Mouse (Mus musculus): ENCODE results near the gene Stac2.

The Stac2 gene

DNA sequence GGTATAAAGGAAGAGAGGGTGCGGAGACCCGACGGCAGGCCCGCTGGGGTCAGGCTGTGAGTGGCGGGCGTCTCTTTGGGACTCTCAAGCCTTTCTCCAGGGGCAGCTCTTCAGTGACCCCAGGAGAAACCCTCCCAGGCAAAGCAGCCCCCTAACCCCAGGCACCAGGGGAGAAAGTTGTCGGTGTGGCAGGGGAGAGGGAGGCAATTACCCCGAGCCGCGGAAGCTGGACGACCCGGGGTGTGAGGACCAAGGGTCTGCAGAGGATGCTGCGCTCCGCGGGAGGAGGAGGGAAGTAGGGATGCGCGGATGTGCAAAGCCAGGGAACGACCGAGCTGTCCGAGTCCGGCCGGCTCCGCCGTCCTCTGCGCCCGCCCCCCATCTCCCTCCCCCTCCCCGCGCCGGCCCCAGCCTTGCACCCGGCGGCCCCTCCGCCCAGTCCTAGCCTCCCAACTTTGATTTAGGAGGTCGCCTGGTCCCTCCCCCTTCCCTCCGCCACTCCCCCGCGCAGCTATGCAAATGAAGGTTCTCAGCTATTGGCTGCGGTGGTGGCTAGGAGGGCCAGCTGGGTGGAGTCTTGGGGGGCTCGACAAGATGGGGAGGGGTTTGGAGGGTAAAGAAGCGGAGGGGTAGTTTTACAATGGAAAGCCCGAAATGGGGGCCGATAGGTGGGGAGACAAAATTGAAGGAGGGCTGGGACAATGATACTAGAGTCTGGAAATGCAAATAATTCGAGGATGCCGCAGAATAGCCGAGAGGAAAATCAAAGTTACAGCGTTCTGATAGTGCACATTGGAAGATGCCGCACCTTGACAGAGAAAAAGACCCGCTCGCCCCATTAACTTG lies at the start of gene Stac2:
Gene Stac2, minus strand, starts transcription at position 474 of the 846 bp plus-strand sequence.
- DNase-seq (ENCODE audit: low read depth, low spot score) = peak; percentile 43

DNA sequence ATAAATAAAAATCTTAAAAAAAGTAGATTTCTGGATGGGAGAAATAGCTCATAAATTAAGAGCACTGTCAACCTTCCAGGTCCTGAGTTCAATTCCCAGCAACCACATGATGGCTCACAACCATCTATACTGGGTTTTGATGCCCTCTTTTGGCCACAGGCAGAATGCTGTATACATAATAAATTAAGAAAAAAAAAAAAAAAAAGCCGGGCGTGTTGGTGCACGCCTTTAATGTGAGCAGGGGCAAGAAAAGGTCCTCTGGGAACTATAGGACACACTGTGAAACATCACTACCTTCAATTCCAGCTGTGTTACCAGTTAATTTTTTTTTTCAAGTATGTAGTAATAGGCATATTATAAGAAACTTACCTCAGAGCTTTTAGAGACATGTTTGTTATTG lies 48.1 kb upstream of the Stac2 start:
- DNase-seq (ENCODE audit: low read depth, low spot score) = no peak

DNA sequence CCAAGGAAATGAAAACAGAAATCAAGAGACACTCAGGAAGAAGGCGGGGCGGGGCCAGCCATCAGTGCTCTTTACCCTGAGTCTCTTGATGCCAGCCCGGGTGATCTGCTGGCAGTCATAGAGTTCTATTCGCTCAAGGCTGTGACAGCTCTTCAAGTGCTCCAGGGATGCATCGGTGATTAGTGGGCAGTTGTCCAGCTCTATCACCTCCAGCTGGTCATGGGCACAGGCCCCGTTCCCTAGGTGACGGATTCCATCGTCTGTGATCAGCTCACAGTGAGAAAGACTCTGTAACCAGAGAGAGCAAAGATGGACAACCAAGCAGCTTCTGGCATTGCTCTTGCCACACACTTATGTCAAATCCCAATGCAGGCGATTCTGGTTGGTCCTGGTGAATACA lies 37.3 kb upstream of the Stac2 start:
- no peak for DNase-seq (ENCODE audit: low read depth, low spot score)

DNA sequence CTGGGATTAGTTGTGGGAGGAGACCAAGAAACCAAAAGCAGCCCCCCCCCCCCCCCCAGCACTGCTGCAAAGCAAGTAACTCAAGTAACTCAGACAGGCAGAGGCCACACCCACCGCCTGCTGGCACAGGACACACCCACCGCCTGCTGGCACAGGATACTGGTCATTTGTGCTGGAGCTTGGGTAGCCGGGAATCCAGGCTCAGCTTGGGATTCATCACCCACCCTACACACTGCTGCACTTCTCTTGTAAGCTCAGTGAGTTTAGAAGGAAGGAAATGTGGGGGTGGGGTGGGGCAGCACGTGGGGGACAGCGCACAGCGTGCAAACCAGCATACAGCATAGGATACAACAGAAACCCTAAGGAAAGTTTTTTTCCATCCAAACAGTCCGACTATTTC lies 35.0 kb upstream of the Stac2 start:
- no peak for DNase-seq (ENCODE audit: low read depth, low spot score)

DNA sequence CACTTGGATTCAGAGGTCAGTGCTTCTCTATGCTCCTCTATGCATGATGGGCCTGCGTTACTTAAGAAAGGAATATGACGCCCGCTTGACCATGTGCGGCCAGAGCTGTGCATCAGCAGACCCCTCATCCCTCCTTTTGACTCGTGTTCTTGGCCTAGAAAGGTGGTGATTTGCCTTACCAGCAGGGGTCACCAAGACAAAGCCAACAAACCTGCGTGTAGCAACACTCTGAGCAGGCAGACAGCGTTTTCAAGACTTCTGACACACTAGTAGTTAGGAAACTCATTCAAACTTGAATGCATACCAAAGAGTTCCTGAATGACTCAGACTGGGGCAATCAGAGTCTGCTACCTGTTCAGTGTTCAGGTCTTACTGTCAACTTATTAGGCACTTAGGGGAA lies 33.3 kb upstream of the Stac2 start:
- DNase-seq (ENCODE audit: low read depth, low spot score) = no peak

DNA sequence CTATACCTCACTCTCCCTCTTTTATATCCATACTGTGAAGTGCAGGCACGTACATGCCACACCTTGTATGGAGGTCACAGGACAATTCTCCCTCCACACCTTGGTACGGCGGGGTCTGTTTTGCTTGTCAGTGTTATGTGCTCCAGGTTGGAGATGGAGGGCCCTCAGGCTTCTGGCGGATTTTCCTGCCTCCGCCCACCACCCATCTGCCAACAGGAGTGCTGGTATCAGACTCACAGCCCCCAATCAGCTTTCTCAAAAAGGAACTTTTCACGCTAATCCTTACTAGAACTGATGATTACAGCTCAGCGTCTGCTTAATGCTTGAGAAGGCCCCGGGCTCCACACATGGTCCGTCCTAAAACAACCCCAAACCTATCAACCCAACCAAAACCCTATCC lies 32.9 kb upstream of the Stac2 start:
- DNase-seq (ENCODE audit: low read depth, low spot score) = no peak

DNA sequence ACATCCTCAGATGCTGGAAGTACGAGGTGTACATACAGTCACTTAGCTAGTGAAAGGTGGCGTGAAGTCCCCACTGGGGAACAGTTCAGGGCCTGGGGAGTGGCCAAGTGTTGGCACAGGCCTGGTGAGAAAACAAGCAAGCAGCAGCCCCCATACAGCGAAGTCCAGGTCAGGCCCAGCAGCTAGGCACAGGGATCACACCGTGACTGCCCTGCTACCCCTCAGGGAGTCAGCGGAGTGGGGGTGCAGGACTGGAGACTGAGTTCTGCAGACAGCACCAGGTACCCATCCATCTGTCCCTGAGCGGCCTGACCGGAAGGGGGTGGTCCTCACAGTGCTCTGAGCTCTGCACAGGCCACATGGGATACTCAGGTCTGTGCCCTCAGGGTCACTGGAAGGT lies 29.5 kb upstream of the Stac2 start:
- no peak for DNase-seq (ENCODE audit: low read depth, low spot score)

DNA sequence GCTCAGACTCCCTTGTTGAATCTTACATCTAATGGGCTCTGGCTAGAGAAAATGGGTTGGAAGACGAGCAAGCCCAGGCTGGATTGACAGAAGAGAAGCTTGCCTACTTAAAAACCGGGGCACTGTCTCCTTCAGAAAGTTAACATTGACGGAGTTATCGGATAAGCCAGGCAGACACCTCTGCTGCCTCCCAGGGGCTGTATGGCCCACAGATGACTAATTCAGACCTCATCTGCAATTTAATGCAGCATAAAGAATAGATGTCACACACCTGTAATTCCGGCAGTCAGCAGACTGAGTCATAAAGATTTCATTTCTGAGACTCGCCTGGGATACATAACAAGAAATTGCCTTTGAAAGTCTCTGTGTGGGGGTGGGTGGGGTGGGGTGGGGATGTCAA lies 27.2 kb upstream of the Stac2 start:
- DNase-seq (ENCODE audit: low read depth, low spot score) = no peak

DNA sequence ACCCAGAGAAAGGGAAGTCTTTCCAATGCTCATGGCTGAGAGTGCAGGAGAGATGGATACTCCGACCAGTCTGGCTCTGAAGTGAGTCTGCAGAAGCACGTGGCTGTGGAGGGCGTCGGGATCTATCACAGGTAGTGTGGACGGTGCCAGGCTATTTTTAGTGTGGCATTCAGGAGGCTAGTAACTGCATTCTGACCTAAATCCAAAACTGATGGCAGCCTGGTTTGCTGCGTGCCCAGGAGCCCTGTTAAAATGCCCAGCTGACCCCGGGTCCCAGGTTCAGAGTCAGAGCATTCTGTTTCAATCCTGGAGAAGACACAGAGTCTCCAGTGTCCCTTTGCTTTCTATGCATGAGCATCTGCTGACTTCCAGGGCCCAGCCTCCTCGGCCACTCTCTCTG lies 23.8 kb upstream of the Stac2 start:
- no peak for DNase-seq (ENCODE audit: low read depth, low spot score)

DNA sequence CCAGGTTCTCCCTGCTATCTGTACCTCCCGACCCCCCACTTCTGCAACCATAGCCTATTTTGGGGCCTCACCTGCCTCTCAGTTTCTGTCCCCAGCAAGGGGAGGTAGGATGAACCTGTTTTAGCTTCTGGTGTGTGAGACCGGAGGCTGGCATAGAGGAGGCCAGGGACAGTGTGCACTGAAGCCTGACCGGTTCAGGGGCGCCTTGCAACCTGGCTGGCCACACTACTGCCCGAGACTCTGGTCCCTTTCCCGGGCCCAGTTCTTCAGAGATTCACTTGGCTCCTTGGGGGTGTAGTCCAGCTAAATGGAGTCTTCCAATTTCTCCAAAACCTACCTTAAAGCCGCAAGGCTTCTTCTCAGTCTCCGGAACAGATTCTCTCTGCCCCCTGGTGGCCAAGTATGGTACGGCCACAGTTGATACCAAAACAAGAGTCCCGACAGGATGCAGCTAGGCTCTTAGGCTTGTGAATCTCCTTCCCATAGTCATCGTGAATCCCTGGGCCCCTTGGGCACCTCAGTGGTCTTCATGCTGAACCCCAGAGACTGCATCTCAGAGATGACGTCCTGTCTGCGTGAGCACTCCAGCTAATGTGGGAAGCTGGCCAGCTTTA lies 22.0 kb upstream of the Stac2 start:
- peak; percentile 81 for DNase-seq (ENCODE audit: low read depth, low spot score)

DNA sequence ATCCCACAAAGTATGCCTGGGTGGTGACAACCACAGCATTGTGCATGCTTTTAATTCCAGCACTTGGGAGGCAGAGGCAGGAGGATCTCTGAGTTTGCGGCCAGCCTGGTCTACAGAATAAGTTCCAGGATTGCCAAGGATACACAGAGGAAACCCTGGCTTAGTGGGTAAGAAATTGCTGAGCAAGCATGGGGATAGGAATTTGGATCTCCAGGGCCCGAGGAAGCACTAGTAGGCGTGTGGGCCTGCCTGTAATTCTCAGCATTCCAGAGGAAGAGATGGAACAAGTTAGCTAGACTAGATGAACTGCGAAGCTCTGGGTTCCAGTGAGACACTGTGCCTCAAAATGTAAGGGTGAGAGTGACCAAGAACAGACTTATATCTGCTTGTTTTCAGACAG lies 20.2 kb upstream of the Stac2 start:
- DNase-seq (ENCODE audit: low read depth, low spot score) = no peak

DNA sequence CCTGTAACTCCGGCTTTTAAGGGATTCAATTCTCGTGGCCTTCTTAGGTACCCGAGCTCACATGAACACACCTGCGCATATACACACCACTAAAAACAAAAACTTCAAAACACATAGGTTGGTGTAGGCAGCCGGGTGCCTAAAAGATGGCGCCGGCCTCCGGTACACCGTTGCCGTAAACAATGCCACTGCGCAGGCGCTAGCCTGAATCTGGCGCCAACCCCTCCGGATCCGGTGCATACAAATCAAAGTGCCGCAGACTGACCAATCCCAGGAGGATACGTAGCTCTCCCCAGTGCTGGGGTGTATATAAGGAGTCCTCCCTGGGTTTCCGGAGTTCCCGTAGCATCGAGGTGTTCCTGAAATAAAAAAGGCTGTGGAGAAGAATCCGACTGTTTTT lies 14.0 kb upstream of the Stac2 start:
- DNase-seq (ENCODE audit: low read depth, low spot score) = no peak

DNA sequence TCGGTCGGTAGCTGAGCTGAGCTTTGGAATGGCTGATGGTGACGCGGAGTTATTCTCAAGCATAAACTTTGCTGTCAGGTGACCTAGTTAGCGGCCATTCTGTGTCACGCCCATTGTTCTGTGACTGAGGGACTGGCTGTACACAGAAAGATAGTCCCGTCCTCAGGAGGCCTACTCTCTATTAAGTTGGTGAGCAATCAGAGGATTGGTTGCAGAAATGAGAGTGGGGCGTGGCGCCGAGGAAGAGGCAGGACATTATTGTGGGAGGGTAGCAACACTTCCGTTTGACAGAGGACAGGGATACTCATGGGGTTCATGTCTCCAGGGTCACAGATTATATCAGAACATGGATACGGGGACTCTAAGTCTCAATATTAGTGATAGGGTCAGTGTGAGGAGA lies 12.9 kb upstream of the Stac2 start:
- DNase-seq (ENCODE audit: low read depth, low spot score) = no peak

DNA sequence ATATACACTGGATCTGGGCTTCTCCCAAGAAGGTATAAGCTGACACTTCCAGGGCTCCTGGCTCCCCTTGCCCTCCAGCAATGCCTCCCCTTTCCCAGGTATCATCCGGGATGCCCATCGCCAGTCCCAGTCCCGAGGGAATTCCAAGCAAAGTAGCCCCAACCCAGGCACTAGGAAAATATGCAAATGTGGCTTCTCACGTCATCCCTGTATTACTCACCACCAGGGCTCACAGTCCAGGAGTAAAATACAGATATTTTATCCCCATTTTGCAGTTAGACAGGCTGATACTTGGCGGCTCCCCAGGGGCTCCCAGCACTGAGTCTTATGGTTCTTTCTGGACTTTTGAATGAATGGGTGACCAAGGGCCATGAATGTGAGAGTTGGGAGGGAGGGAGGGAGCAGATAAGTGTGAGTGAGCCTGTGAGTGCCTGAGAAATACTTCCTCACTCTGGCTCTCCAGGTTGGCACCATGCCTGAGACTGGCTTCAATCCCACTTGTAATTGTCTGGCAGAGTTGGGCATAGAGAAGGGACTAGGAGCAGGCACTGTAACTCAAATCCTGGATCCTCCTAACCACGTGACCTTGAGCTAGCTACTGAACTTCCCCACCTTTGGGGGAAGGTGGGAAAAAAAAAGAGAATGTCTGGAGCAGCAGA lies 8.8 kb upstream of the Stac2 start:
- DNase-seq (ENCODE audit: low read depth, low spot score) = no peak

DNA sequence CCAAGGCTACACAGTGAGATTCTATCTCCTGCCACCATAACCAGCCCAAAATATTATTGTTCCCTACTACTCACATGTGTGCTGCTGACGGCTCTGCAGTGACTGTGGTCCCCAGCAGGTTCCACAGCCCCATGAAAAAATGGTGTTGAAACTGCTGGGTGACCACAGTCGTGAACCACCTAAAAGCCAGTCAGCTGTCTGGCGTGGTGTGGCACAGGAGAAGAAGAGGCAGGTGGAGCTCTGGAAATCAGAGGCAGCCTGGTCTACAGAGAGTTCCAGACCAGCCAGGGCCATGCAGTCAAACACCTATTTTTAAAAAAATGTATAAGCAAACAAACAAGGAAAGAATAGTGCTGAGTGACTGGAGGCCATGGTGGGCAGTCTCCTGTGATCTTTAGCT lies 8.2 kb upstream of the Stac2 start:
- no peak for DNase-seq (ENCODE audit: low read depth, low spot score)

DNA sequence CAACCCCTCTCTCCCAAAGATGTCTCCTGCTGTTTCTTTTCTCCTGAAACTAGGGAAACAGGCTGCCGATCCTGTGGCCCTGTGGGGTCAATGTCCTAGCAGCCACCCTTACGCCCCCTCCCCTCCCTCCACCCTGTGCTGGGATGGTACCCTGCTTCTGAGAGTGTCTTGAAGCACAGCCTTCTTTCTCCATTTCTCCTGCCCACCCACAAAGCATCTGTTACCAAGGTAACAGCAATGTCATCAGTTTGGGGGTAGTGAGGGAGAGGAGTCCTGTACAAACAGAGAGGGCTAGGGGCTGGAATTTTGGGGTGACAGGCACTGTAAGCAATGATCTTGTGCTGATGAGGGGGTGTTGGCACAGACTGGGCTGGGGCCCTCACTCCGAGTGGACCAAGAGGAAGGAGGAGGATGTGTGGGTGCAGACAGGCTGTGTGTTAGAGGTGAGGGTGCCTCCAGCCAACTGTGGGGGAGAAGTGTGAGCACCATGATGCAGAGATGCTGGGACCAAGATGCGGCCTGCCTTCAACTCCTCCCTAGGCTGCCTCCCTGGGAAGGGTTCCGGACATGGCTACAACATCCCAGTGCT lies 6.9 kb upstream of the Stac2 start:
- no peak for DNase-seq (ENCODE audit: low read depth, low spot score)

DNA sequence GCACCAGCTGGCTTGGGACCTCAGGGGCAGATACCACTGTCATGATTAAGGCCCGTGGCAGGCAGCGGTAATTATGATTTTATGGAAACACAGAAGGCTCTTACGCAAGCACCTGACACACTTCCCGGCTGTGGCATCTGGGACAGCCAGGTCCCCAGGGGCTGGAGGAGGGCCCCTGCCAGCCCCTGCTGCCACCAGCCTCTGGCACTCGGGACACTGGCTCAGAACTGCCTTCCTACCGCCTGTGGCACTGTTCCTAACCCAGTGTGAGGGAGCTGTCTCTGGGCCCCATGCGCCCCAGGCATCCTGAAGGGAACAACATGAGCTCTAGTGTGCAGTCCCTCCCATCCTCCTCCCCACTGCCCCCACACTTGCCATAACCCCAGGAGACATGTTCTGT lies 6.4 kb upstream of the Stac2 start:
- no peak for DNase-seq (ENCODE audit: low read depth, low spot score)

DNA sequence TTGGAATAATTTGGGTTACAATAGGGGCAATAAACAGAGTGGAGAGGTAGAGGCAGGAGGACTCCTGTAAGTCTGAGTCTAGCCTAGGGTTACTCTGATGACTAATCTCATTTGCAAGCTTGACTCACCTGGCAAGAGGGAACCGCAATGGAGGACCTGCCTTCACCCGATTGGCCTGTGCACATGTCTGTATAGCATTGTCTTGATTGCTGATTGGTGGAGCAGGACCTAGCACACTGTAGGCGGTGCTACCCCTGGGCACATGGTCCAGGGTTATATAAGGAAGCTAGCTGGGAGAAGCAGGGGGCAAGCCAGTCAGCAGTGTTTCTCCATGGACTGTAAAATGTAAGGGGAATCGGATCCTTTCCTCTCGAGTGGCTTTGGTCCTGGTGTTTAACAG lies 4.7 kb upstream of the Stac2 start:
- DNase-seq (ENCODE audit: low read depth, low spot score) = peak; percentile 43

DNA sequence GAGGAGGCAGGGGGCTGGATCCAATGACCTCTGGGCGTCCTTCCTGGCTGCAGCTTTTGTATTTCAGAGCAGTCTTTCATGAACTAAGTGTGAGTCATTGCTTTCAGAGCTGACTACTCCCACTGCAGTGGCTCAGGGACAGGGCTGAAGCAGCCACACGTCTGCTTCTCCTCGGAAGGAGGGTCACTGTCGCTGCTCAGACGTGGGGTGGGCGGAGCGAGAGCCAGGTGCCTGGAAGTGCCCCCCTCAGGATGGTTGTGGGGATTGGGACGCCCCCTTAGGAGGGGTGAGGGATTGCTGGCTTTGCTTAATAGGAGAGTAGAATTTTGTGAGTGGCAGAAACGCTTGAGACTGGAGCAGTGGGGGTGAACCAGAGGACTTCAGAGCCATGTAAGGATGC lies 4.2 kb upstream of the Stac2 start:
- no peak for DNase-seq (ENCODE audit: low read depth, low spot score)

DNA sequence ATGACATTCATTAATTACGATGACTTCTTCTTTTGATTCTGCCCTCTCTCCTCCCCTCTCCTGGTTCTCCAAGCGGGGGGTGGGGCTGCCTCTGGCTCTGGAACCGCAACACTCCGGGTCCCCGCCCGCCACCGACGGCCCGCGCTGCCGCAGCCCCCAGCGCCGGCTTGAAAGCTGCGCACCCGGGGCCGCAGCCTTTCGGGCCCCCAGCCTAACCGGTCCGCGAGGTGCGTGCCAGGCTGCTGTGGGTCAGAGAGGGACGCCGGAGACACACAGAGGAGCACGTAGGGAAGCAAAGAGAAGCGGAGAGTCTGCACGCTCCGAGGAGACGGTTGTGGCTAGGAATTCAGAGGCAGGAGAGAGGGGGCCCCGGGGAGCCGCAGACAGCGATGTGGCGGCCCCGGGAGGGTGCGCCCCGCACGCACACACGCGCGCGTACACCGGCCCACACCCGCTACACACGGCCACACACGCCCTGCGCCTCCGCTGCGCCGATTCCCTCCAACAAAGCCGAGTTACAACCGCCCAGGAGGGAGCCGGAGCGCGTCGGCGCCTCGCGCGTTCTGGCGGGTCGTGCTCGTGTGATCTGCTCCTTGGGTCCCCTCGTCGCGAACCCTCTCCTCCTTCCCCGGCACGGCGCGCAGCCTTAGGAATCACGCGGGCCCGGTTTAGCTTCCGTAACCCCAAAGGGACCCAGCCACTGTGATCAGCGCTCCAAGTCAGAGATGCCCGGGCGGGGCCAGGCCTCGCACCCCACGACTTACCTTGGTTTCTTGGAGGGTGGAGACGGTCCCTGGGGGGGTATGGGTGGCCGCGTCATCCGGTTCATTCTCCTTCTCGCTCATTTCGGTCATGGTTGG lies 903 bp downstream of the Stac2 start:
- DNase-seq (ENCODE audit: low read depth, low spot score) = peak; percentile 42

DNA sequence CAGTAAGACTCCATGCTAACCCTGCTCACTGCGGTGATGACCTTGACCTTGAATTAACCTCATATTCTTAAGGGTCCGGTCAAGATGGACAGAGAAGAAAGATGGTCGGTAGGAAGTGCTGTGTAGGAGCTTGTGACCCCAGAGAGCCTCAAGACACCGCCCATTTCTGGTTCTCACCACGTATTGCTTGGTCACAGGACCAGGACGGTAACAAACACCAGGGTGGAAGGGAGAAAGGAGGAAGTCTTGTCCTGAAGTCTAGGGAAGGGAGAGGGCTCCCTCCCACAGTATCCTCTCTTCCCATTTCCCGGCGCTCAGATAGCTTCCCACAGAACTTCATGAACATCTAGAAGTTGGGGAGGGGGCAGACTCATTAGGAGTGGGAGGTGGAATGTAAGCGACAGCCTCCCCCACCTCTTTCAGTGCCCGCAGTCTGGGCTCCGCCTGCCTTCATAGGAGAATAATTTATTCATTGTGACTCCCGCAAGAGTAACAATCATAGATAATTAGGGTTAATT lies 1.6 kb downstream of the Stac2 start:
- no peak for DNase-seq (ENCODE audit: low read depth, low spot score)
